Mouse (Mus musculus) hindbrain, postnatal 0 days (tissue): Measurements from ENCODE around the gene Rpl9-ps1. TPM values are rescaled to one million over a fixed set of nuclear protein-coding genes. Genes with fewer than 3 reads are reported as not detected.

Experiments
- ATAC-seq: fragments of 200-750 bp; cut with Nextera tagmentation; 2 replicates; pipeline ENCODE4 v1.8.0; 2017; ENCODE audit warnings: mild to moderate bottlenecking, moderate TSS enrichment, moderate library complexity
- DNase-seq: peaks from one replicate; pipeline ENCODE4 v3.0.0-alpha.2; 2015; ENCODE audit warnings: low spot score
- H3K27ac ChIP-seq: fragments of 300-500 bp; sonication (generic); 2 replicates; pipeline ENCODE4 v1.5.1; 2014; ENCODE audit warnings: mild to moderate bottlenecking
- H3K27me3 ChIP-seq: fragments of 300-500 bp; sonication (generic); 2 replicates; pipeline ENCODE4 v1.6.1; 2014; ENCODE audit warnings: low read length, mixed read lengths; ENCODE audit not compliant: insufficient read depth
- H3K36me3 ChIP-seq: fragments of 300-500 bp; sonication (generic); 2 replicates; pipeline ENCODE4 v1.6.1; 2014; ENCODE audit warnings: low read length, mixed read lengths; ENCODE audit not compliant: insufficient read depth
- H3K4me1 ChIP-seq: fragments of 300-500 bp; sonication (generic); 2 replicates; pipeline ENCODE4 v1.6.1; 2014; ENCODE audit warnings: antibody characterized with exemption, low read length, mixed read lengths; ENCODE audit not compliant: insufficient read depth
- H3K4me2 ChIP-seq: fragments of 300-500 bp; sonication (generic); 2 replicates; pipeline ENCODE4 v1.6.1; 2014; ENCODE audit warnings: low read depth, mild to moderate bottlenecking, low read length, moderate library complexity, mixed read lengths
- H3K4me3 ChIP-seq: fragments of 300-500 bp; sonication (generic); 2 replicates; pipeline ENCODE4 v1.5.1; 2014; ENCODE audit warnings: low read length
- H3K9ac ChIP-seq: fragments of 300-500 bp; sonication (generic); replicated peaks from 2 replicates; pipeline ENCODE4 v1.6.1; 2014; ENCODE audit warnings: mild to moderate bottlenecking, low read length, moderate library complexity, mixed read lengths
- H3K9me3 ChIP-seq: fragments of 300-500 bp; sonication (generic); 2 replicates; pipeline ENCODE4 v1.6.1; 2016; ENCODE audit warnings: low read length, mixed read lengths
- CTCF ChIP-seq: IDR thresholded peaks from 2 replicates; pipeline ENCODE4 v1.5.1; 2016; ENCODE audit warnings: antibody characterized with exemption, control low read depth, low read depth
- WGBS: fragments of 180-500 bp; shearing (Covaris S2); extraction: QIAGEN DNeasy Blood & Tissue Kit; methylation state at CpG from one replicate; pipeline ENCODE4 v1.1.7; 2014; 5-methylcytosine and 5-hydroxymethylcytosine counted together
- polyA plus RNA-seq: library from polyadenylated mRNA; unstranded; fragments of >200 nt; fragmentation: Nextera tagmentation; extraction: Ambion mirVana; gene quantifications from 2 replicates; pipeline ENCODE4 v1.2.1, GENCODE M21; 2015
- total RNA-seq: library from RNA; depleted of rRNA; stranded (reverse); fragments of >200 nt; gene quantifications from 2 replicates; pipeline ENCODE4 v1.2.3, GENCODE M21; 2014

The Rpl9-ps1 gene
- total and polyA plus RNA-seq, 2 experiments from 2014 or later, result not detected

DNA sequence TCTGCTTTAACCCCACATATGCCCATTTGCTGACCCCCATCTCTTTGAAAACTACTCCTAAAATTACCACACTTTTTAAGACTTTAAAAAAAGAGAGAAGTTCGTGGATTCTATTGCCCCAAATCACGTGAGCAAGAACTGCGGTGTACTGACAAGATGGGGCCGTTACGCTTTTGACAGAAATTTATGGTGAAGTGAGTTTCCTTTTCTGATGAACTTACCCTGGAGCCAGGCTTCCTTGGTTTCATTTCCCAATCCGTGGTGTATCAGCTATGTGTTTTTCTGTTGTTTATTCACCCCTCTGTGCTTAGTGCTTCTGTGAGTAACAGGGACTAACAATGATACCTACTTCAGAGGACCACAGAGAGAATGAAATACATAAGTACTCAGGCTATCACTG, 13.4 kb upstream of the Rpl9-ps1 start:
- H3K27ac ChIP-seq, result no peak overlapping the region
- no peak overlapping the region for H3K4me3 ChIP-seq
- H3K36me3 ChIP-seq, result no peaks in the 10 kb centered on the region
- H3K4me2 ChIP-seq, result no peak overlapping the region
- WGBS, result 79% methylated on average over 6 of the region's 6 CpGs
- no peaks in the 10 kb centered on the region for H3K27me3 ChIP-seq
- TF ChIP-seq CTCF, result no peak
- H3K9me3 ChIP-seq, result no peaks in the 10 kb centered on the region
- no peaks in the 10 kb centered on the region for H3K4me1 ChIP-seq
- DNase-seq (no peak), ATAC-seq (no peak)
- H3K9ac ChIP-seq, result no peak overlapping the region

DNA sequence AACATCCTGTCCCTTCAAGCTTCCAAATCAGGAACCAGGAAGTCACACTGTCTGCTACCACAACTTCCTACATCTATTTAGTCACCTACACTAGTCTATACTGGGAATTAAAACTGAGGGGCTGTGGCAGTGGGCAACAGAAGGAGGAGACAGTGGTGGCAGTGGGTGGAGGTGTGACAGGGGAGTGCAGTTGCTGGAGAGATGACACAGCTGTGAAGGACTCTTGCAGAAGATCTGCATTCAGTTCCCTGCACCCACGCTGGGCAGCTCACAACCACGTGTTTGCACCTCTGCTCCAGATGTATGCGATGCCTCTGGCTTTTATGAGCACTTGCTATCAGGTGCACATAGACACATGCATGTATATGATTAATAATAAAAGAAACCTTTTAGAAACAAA, 12.1 kb upstream of the Rpl9-ps1 start:
- H3K4me3 ChIP-seq, result no peak overlapping the region
- no peaks in the 10 kb centered on the region for H3K4me1 ChIP-seq
- H3K9ac ChIP-seq, result no peak overlapping the region
- no peaks in the 10 kb centered on the region for H3K27me3 ChIP-seq
- TF ChIP-seq CTCF, result no peak
- no peak overlapping the region for H3K27ac ChIP-seq
- no peaks in the 10 kb centered on the region for H3K9me3 ChIP-seq
- H3K4me2 ChIP-seq, result no peak overlapping the region
- H3K36me3 ChIP-seq, result no peaks in the 10 kb centered on the region
- DNase-seq, result no peak
- 87% methylated on average over 3 of the region's 3 CpGs for WGBS
- ATAC-seq, result no peak

DNA sequence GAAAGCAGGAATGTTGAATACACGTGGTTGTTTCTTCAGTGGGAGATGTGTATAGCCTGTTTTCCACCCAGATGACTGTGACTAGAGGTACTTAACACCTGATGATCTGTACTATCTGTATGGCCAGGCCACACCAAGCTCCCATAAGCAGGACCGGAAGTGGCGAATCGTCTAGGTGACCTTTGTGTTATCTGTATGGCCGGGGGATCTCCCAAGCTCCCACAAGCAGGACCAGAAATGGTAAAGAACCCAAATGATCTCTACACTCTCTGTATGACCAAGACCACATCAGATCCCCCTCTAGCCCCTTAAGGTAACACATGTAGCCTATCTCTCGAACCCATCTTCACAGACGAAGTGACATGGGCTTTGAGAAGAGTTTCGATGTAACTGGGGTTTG, 9.2 kb upstream of the Rpl9-ps1 start:
- 87% methylated on average over 8 of the region's 8 CpGs for WGBS
- Histone ChIP-seq H3K9ac (no peak overlapping the region), H3K4me2 (no peak overlapping the region), H3K27me3 (no peaks in the 10 kb centered on the region), H3K27ac (no peak overlapping the region), H3K4me3 (no peak overlapping the region), H3K9me3 (no peaks in the 10 kb centered on the region), H3K4me1 (no peaks in the 10 kb centered on the region), H3K36me3 (no peaks in the 10 kb centered on the region)
- no peak for ATAC-seq
- DNase-seq, result no peak
- TF ChIP-seq CTCF, result no peak

DNA sequence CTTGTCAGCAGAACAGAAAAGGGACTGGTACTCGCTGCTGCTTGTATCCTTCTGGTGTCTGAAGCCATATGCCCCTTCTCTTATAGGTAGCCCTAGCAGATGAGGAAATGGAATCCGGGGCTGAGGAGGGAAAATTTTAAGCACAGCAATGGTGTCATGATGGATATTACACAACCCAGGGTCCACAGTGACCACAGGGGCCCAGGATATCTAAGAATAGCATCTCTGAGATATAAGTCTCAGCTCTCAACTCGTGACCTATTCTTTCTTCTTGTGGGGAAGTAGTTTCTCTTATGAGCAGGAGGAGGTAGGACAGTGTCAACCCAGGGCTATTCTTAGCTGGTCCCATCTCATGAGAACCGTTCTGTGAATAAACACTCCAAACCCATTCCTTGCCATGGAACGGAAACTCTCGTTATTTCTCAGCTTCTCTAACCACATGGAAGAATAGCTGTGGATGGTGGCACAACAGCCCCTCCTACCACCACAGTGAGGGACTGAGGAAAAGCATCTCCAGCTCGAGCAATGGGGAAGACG, 4.0 kb upstream of the Rpl9-ps1 start, which contains the start of gene Ccl3:
TSS of gene Ccl3 (minus strand) at position 51 of the 537 bp plus-strand sequence.
- H3K4me2 ChIP-seq, result no peak within 1 kb of the TSS
- H3K27me3 ChIP-seq, result no peaks in the 10 kb centered on the region
- 75% methylated on average over 8 of the region's 8 CpGs for WGBS
- no peak for DNase-seq
- no peak for ATAC-seq
- no peak within 1 kb of the TSS for H3K4me3 ChIP-seq
- no peak within 1 kb of the TSS for H3K27ac ChIP-seq
- no peaks in the 10 kb centered on the region for H3K4me1 ChIP-seq
- no peaks in the 10 kb centered on the region for H3K9me3 ChIP-seq
- H3K36me3 ChIP-seq, result no peaks in the 10 kb centered on the region
- no peak within 1 kb of the TSS for H3K9ac ChIP-seq
- TF ChIP-seq CTCF, result no peak

DNA sequence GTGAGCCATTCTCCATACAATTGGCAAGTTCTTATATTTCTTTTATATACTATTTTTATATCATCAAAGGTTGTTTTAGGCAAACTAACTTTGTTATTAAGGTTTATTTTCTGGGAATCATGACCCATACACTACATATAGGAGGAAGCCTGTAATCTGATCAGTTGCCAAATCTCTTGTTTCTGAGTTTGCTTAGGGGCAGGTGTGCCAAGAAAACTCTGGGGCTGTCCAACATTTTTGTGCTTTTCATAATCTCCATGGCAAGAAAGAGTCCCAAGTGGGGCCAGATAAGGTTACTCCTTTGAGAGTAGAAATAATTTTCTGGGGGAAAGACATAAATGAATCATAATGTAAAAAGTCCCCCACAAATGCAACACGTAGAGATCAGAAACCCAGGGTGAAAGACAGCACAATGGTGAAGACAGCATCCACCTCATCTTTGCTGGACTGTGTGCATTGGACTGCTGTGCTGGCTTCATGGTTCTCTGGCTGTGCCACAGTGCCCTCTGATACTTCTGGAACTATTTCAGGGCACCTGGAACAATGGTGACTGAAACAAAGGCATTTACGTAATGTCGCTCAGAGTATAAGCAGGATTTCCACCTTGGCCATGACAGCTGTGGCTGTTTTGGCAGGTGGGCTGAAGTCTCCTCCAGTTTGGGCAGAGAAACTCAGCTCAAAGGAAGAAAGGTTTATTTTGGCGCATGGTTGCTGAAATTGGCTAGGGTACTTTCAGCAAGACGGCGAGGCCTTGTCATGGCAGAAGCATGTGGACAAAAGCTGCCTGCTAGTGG, 1.1 kb upstream of the Rpl9-ps1 start:
- 92% methylated on average over 6 of the region's 6 CpGs for WGBS
- H3K36me3 ChIP-seq, result no peaks in the 10 kb centered on the region
- no peak overlapping the region for H3K4me3 ChIP-seq
- no peak for ATAC-seq
- no peak overlapping the region for H3K27ac ChIP-seq
- no peaks in the 10 kb centered on the region for H3K27me3 ChIP-seq
- H3K4me2 ChIP-seq, result no peak overlapping the region
- H3K4me1 ChIP-seq, result no peaks in the 10 kb centered on the region
- H3K9me3 ChIP-seq, result no peaks in the 10 kb centered on the region
- no peak for TF ChIP-seq CTCF
- H3K9ac ChIP-seq, result no peak overlapping the region
- DNase-seq, result no peak

DNA sequence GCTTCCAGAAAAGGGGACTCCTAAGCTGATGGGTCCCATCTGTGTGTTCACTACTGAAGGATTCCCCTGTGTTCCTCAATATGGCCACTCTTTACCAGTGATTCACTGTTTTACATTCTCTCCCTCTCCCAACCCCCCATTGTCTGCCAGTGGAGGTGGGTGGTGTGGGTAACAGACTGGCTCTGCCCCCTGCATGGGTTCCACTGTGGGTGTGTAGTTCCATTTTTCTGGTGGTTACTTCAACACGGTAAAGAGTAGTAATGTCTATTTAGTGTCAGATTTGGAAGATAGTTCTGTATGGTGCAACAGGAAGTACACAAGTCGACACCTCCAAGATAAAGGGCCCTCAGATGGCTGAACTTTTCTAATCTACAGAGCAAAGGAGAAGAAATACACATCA, 4.2 kb downstream of the Rpl9-ps1 start:
- DNase-seq, result no peak
- H3K4me1 ChIP-seq, result no peaks in the 10 kb centered on the region
- WGBS, result 86% methylated on average over 2 of the region's 2 CpGs
- H3K36me3 ChIP-seq, result no peaks in the 10 kb centered on the region
- no peak overlapping the region for H3K4me3 ChIP-seq
- H3K27ac ChIP-seq, result no peak overlapping the region
- no peak overlapping the region for H3K4me2 ChIP-seq
- no peaks in the 10 kb centered on the region for H3K9me3 ChIP-seq
- no peak overlapping the region for H3K9ac ChIP-seq
- TF ChIP-seq CTCF, result no peak
- no peaks in the 10 kb centered on the region for H3K27me3 ChIP-seq
- ATAC-seq, result no peak

DNA sequence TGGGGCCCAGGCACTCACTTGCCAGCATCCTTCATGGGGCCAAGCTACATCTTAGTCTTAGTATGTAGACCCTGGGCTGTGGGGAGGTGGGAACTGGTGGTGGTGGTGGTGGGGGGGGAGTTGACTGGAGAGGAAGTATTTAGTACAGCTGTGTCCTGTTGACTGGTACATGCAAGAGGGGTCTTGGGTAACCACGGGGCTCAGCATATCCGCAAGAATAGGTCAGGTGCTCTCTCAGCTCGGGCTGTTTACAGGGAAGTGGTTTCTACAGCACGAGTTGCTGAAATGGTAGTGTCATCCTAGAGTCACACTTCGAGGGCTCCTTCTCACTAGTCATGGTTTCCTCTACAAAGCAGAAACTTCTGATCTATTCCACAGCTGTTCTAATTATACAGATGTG, 5.3 kb downstream of the Rpl9-ps1 start:
- Histone ChIP-seq H3K4me3 (no peak overlapping the region), H3K9ac (no peak overlapping the region), H3K4me1 (no peaks in the 10 kb centered on the region), H3K27me3 (no peaks in the 10 kb centered on the region), H3K27ac (no peak overlapping the region), H3K9me3 (no peaks in the 10 kb centered on the region), H3K36me3 (no peaks in the 10 kb centered on the region), H3K4me2 (no peak overlapping the region)
- DNase-seq (no peak), ATAC-seq (no peak)
- WGBS, result 86% methylated on average over 5 of the region's 5 CpGs
- no peak for TF ChIP-seq CTCF
